Mouse (Mus musculus) regulatory T cell (primary cell): ENCODE data around the gene Magoh.

Source experiments
- in situ Hi-C: fragments of 300-600 bp; cut with MboI, MseI; formaldehyde crosslinking; loops from one replicate; pipeline ENCODE4 v1.15.1; 2025; ENCODE audit warnings: high pct_unique_total_duplicates

Gene Magoh

GRCm38 (mm10) chr4:107889731-107890432 is 10.3 kb downstream of the Magoh start, which contains the start of gene 0610037L13Rik:
0610037L13Rik (plus strand) TSS chr4:107889813.
- in situ Hi-C loops = no loop called here

- in situ Hi-C loops = no loop called here
Observed at GRCm38 (mm10) chr4:107892663-107893062, 13.1 kb downstream of the Magoh start.

GRCm38 (mm10) chr4:107899211-107899927 is 19.8 kb downstream of the Magoh start:
- in situ Hi-C loops = no loop called here

GRCm38 (mm10) chr4:107900206-107900605 is 20.7 kb downstream of the Magoh start:
- in situ Hi-C loops = no loop called here

GRCm38 (mm10) chr4:107904252-107904651 is 24.7 kb downstream of the Magoh start:
- in situ Hi-C loops = no loop called here

GRCm38 (mm10) chr4:107906561-107906960 is 27.0 kb downstream of the Magoh start:
- in situ Hi-C loops = no loop called here

- in situ Hi-C loops = no loop called here
Observed at GRCm38 (mm10) chr4:107910020-107910419, 30.5 kb downstream of the Magoh start.

GRCm38 (mm10) chr4:107920336-107920735 is 40.8 kb downstream of the Magoh start:
- in situ Hi-C loops = no loop called here

- in situ Hi-C loops = no loop called here
Observed at GRCm38 (mm10) chr4:107921152-107921695, 41.7 kb downstream of the Magoh start.

- in situ Hi-C loops = no loop called here
Observed at GRCm38 (mm10) chr4:107921952-107922351, 42.4 kb downstream of the Magoh start.

- in situ Hi-C loops = no loop called here
Observed at GRCm38 (mm10) chr4:107923145-107923802, 43.7 kb downstream of the Magoh start, which contains the start of gene Cpt2. Cpt2 (minus strand) TSS chr4:107923610.

- in situ Hi-C loops = no loop called here
Observed at GRCm38 (mm10) chr4:107923803-107924194, 44.2 kb downstream of the Magoh start.

- in situ Hi-C loops = no loop called here
Observed at GRCm38 (mm10) chr4:107928269-107928668, 48.7 kb downstream of the Magoh start.

- in situ Hi-C loops = no loop called here
Observed at GRCm38 (mm10) chr4:107928726-107929125, 49.2 kb downstream of the Magoh start.

- in situ Hi-C loops = no loop called here
Observed at GRCm38 (mm10) chr4:107931453-107931852, 51.9 kb downstream of the Magoh start.

GRCm38 (mm10) chr4:107933239-107933638 is 53.7 kb downstream of the Magoh start:
- in situ Hi-C loops = no loop called here

GRCm38 (mm10) chr4:107935254-107935653 is 55.7 kb downstream of the Magoh start:
- in situ Hi-C loops = no loop called here
